ENCODE assay signal across 12 mouse cellular contexts in genomic region chr10:71326123-71326522, GRCm38 (mm10). TPM values are rescaled to one million over a fixed set of nuclear protein-coding genes. Genes with fewer than 3 reads are reported as not detected.
DNase-seq lines count a peak whose midpoint lies in the region; ATAC-seq lines count a peak whose summit lies in the region.
"Had no signal": no experiment of that assay in that cellular context is flagged by ENCODE, and none has a peak within 500 bp of the region (broad histone marks: within the 10 kb centered on the region; RNA-seq: fewer than 3 reads in every experiment).

No protein-coding gene starts in this region.

- H3K27ac ChIP-seq in heart, embryonic 10.5 days = no peak overlapping the region
- H3K27ac ChIP-seq in kidney, embryonic 16.5 days (ENCODE audit: low read length) = no peak overlapping the region
- H3K27ac ChIP-seq: embryonic facial prominence, embryonic 15.5 days; forebrain, embryonic 12.5 days; heart, embryonic 15.5 days; hindbrain, embryonic 10.5 days had no signal

- H3K36me3 ChIP-seq in heart, embryonic 10.5 days = peaks cover 20% of the 10 kb centered on the region
- peaks cover 11% of the 10 kb centered on the region for H3K36me3 ChIP-seq in kidney, embryonic 16.5 days (ENCODE audit: insufficient read depth, low read length)

- peak; percentile 47; the same call in 1 of the 2 replicates for ATAC-seq in kidney, embryonic 16.5 days (ENCODE audit: low FRiP score, low TSS enrichment)

- H3K4me3 ChIP-seq in heart, embryonic 10.5 days = no peak overlapping the region
- no peak overlapping the region for H3K4me3 ChIP-seq in kidney, embryonic 16.5 days (ENCODE audit: low read length)
- H3K4me3 ChIP-seq: embryonic facial prominence, embryonic 15.5 days; erythroblast, embryonic 14.5 days; forebrain, embryonic 12.5 days; heart, embryonic 15.5 days; hindbrain, embryonic 10.5 days had no signal

- H3K27me3 ChIP-seq in heart, embryonic 10.5 days (ENCODE audit: insufficient read depth, poor library complexity, severe bottlenecking) = no peaks in the 10 kb centered on the region
- no peaks in the 10 kb centered on the region for H3K27me3 ChIP-seq in kidney, embryonic 16.5 days (ENCODE audit: insufficient read depth, low read length)
- H3K27me3 ChIP-seq: embryonic facial prominence, embryonic 15.5 days; forebrain, embryonic 12.5 days; heart, embryonic 15.5 days had no signal

- 64% methylated on average over 7 of the region's 7 CpGs for WGBS in heart, embryonic 10.5 days
- WGBS in kidney, embryonic 16.5 days = 75% methylated on average over 7 of the region's 7 CpGs

- DNase-seq in heart, embryonic 10.5 days (ENCODE audit: low spot score) = peak; percentile 64
- DNase-seq in heart, postnatal 4 days = no peak
- peak; percentile 58 for DNase-seq in kidney, adult 11 months
- DNase-seq in kidney, adult 8-10 months = no peak
- no peak for DNase-seq in kidney, postnatal 10 days

- H3K4me2 ChIP-seq in kidney, embryonic 16.5 days (replicated peaks; ENCODE audit: low read depth, low read length) = no peak overlapping the region
- H3K4me2 ChIP-seq: embryonic facial prominence, embryonic 15.5 days; forebrain, embryonic 12.5 days; heart, embryonic 11.5 days; heart, embryonic 15.5 days had no signal

- no peaks in the 10 kb centered on the region for H3K9me3 ChIP-seq in heart, embryonic 10.5 days
- H3K9me3 ChIP-seq in kidney, embryonic 16.5 days (ENCODE audit: low read length) = no peaks in the 10 kb centered on the region
- H3K9me3 ChIP-seq: embryonic facial prominence, embryonic 15.5 days; forebrain, embryonic 12.5 days; heart, embryonic 15.5 days; hindbrain, embryonic 10.5 days had no signal

- no peak overlapping the region for H3K9ac ChIP-seq in kidney, embryonic 16.5 days (replicated peaks; ENCODE audit: low read length)
- H3K9ac ChIP-seq: embryonic facial prominence, embryonic 15.5 days; forebrain, embryonic 12.5 days; heart, embryonic 15.5 days had no signal

- no peaks in the 10 kb centered on the region for H3K4me1 ChIP-seq in heart, embryonic 10.5 days
- H3K4me1 ChIP-seq in kidney, embryonic 16.5 days (ENCODE audit: insufficient read depth, low read length) = no peaks in the 10 kb centered on the region
- H3K4me1 ChIP-seq: embryonic facial prominence, embryonic 15.5 days; forebrain, embryonic 12.5 days; heart, embryonic 15.5 days; hindbrain, embryonic 10.5 days had no signal

RNA-seq across cellular contexts. Expression of gene Cisd1, which starts 18.6 kb away (rescaled TPM):
- 127 and 162 TPM in 2 replicates for polyA plus RNA-seq in heart, embryonic 10.5 days (2016; fragmentation: Nextera tagmentation; extraction: Ambion mirVana)
- 100 to 1,000 TPM; 178 to 194 TPM for total RNA-seq in heart, postnatal 4 days (2021)
- polyA plus RNA-seq in kidney, embryonic 16.5 days (2015; fragmentation: Nextera tagmentation; extraction: Ambion mirVana) = 137 and 139 TPM in 2 replicates

RNA-seq across cellular contexts. Expression of gene Ipmk, which starts 21.4 kb away (rescaled TPM):
- polyA plus RNA-seq in heart, embryonic 10.5 days (2016; fragmentation: Nextera tagmentation; extraction: Ambion mirVana) = 10.6 and 11.7 TPM in 2 replicates
- total RNA-seq in heart, postnatal 4 days (2021) = 10 to 100 TPM; 12.3 to 14.2 TPM
- 15.6 and 16.1 TPM in 2 replicates for polyA plus RNA-seq in kidney, embryonic 16.5 days (2015; fragmentation: Nextera tagmentation; extraction: Ambion mirVana)

RNA-seq across cellular contexts. Expression of gene Ube2d1, which starts 41.1 kb away (rescaled TPM):
- polyA plus RNA-seq in heart, embryonic 10.5 days (2016; fragmentation: Nextera tagmentation; extraction: Ambion mirVana) = 59.7 and 65.2 TPM in 2 replicates
- 10 to 100 TPM; 42.6 to 43.5 TPM for total RNA-seq in heart, postnatal 4 days (2021)
- 54.3 and 66.1 TPM in 2 replicates for polyA plus RNA-seq in kidney, embryonic 16.5 days (2015; fragmentation: Nextera tagmentation; extraction: Ambion mirVana)
- polyA plus RNA-seq: erythroblast, embryonic 14.5 days had no signal

Comparison
In these comparisons a context has a peak if more than half of its experiments do, and no peak if none do; other contexts are left out.
1. DNase-seq: peak in heart, embryonic 10.5 days (single experiment) and kidney, adult 11 months (single experiment); none in heart, postnatal 4 days (single experiment), kidney, adult 8-10 months (0 of 2) and kidney, postnatal 10 days (single experiment).